Mouse (Mus musculus) kidney, adult 2 months (tissue): ENCODE measurements at regions not wholly inside any gene's neighbourhood (a gene's known extent, or its start where the extent isn't known, plus 50 kb on each side); places are given as distances from the start of the nearest gene placed in this dataset.

ENCODE experiments used
- DNase-seq: peaks from one replicate; pipeline ENCODE4 v3.0.0; 2021
- H3K27ac ChIP-seq: fragments of 200-500 bp; 2 replicates; pipeline ENCODE4 v1.5.1; 2012; ENCODE audit warnings: low read depth, low read length, control low read depth, inconsistent platforms; ENCODE audit not compliant: insufficient read depth
- H3K27me3 ChIP-seq: fragments of 200-500 bp; replicated peaks from 2 replicates; pipeline ENCODE4 v1.6.1; 2012; ENCODE audit warnings: mild to moderate bottlenecking, moderate library complexity, low read length, inconsistent platforms; ENCODE audit not compliant: control insufficient read depth, insufficient read depth
- H3K36me3 ChIP-seq: fragments of 200-500 bp; 2 replicates; pipeline ENCODE4 v1.6.1; 2012; ENCODE audit warnings: mild to moderate bottlenecking, moderate library complexity, low read length, inconsistent platforms; ENCODE audit not compliant: control insufficient read depth, insufficient read depth
- H3K4me1 ChIP-seq: fragments of 200-500 bp; 2 replicates; pipeline ENCODE4 v1.6.1; 2011; ENCODE audit warnings: low read length; ENCODE audit not compliant: control insufficient read depth, insufficient read depth
- H3K4me3 ChIP-seq: fragments of 200-500 bp; 2 replicates; pipeline ENCODE4 v1.5.1; 2011; ENCODE audit warnings: mild to moderate bottlenecking, low read depth, low read length, control low read depth; ENCODE audit not compliant: insufficient read depth
- CTCF ChIP-seq: fragments of 200-500 bp; conservative IDR thresholded peaks from 2 replicates; pipeline ENCODE4 v1.5.1; 2011; ENCODE audit warnings: low read depth, mild to moderate bottlenecking, control low read depth, low read length, moderate library complexity, mixed read lengths; ENCODE audit not compliant: insufficient read depth, insufficient read length
- POLR2A ChIP-seq: fragments of 200-500 bp; IDR thresholded peaks from one replicate; pipeline ENCODE4 v1.6.1; 2011; ENCODE audit warnings: low read depth, low read length, control low read depth
- WGBS: fragments of 180-500 bp; shearing (Covaris S2); methylation state at CpG from one replicate; pipeline ENCODE4 v1.1.7; 2018; 5-methylcytosine and 5-hydroxymethylcytosine counted together

- Histone ChIP-seq H3K4me3 (no peak overlapping the region), H3K4me1 (no peaks in the 10 kb centered on the region), H3K27ac (no peak overlapping the region), H3K27me3 (no peaks in the 10 kb centered on the region), H3K36me3 (no peaks in the 10 kb centered on the region)
- WGBS: 84% methylated on average over 10 of the region's 10 CpGs
- no peak for DNase-seq
- TF ChIP-seq CTCF: no peak
- TF ChIP-seq POLR2A: no peak
Measured at GRCm38 (mm10) chr2:169088301-169088700, 132.9 kb upstream of the Zfp64 start.

GRCm38 (mm10) chr2:169071267-169071666 lies 115.9 kb upstream of the Zfp64 start:
- DNase-seq: no peak
- Histone ChIP-seq H3K36me3 (no peaks in the 10 kb centered on the region), H3K4me1 (no peaks in the 10 kb centered on the region), H3K27ac (no peak overlapping the region), H3K27me3 (no peaks in the 10 kb centered on the region), H3K4me3 (no peak overlapping the region)
- TF ChIP-seq POLR2A (no peak), CTCF (no peak)

GRCm38 (mm10) chr2:169065166-169065698 lies 109.8 kb upstream of the Zfp64 start:
- no peak overlapping the region for H3K27ac ChIP-seq
- no peak overlapping the region for H3K4me3 ChIP-seq
- no peaks in the 10 kb centered on the region for H3K4me1 ChIP-seq
- no peak for TF ChIP-seq CTCF
- no peaks in the 10 kb centered on the region for H3K27me3 ChIP-seq
- no peak for DNase-seq
- 94% methylated on average over 16 of the region's 16 CpGs for WGBS
- no peaks in the 10 kb centered on the region for H3K36me3 ChIP-seq

DNA sequence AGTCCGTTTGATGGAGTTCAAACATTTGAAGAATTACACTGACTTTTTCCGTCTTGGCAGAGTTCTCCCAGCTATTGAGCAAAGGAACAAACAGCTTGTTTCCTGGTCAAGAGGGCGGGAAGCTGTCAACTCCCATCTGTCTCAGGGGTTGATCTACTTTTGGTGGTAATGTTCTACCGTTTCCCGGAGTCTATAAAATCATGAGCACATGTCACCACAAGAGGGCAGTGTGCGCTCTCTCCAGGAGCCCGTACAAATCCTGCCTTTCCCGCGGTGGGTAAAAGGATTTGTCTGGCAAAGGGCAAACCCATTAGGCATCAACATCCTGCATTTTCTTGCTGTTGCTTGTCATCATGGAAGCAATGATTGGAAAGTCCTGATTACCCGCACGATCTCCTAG lies 106.1 kb upstream of the Zfp64 start:
- H3K4me1 ChIP-seq: no peaks in the 10 kb centered on the region
- DNase-seq: peak; percentile 88
- no peak overlapping the region for H3K4me3 ChIP-seq
- TF ChIP-seq CTCF (peak; percentile 82), POLR2A (no peak)
- 2% methylated on average over 11 of the region's 11 CpGs for WGBS
- no peak overlapping the region for H3K27ac ChIP-seq
- H3K27me3 ChIP-seq: no peaks in the 10 kb centered on the region
- H3K36me3 ChIP-seq: no peaks in the 10 kb centered on the region

GRCm38 (mm10) chr2:169060495-169060894 lies 105.1 kb upstream of the Zfp64 start:
- TF ChIP-seq POLR2A (no peak), CTCF (no peak)
- H3K36me3 ChIP-seq: no peaks in the 10 kb centered on the region
- H3K27me3 ChIP-seq: no peaks in the 10 kb centered on the region
- no peaks in the 10 kb centered on the region for H3K4me1 ChIP-seq
- H3K4me3 ChIP-seq: no peak overlapping the region
- no peak overlapping the region for H3K27ac ChIP-seq
- DNase-seq: peak; percentile 71
- WGBS: 60% methylated on average over 13 of the region's 13 CpGs

GRCm38 (mm10) chr2:169057831-169058230 lies 102.4 kb upstream of the Zfp64 start:
- TF ChIP-seq CTCF: peak; percentile 24; the same call in 1 of the 2 replicates
- no peak for TF ChIP-seq POLR2A
- no peaks in the 10 kb centered on the region for H3K27me3 ChIP-seq
- H3K36me3 ChIP-seq: no peaks in the 10 kb centered on the region
- H3K4me3 ChIP-seq: no peak overlapping the region
- no peaks in the 10 kb centered on the region for H3K4me1 ChIP-seq
- H3K27ac ChIP-seq: no peak overlapping the region
- DNase-seq: peak; percentile 4
- WGBS: 83% methylated on average over 5 of the region's 5 CpGs

DNA sequence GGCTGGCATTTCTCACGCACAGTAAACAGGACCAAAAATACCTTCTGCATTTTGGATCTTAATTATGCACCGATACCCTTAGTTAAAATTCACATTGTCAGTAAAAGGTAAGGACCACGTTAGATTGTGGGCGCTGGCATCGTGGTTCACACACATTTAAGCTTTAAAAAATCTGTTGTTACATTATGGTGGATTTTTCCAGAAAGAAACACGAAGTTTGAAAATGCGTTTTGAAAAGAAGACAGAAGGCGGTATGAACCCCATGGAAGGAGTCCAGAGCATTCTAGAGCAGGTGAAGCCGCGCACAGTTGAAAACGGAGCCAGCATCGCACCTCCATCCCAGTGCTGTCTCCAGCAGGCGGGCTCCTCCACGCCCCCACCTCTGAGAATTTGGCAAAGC lies 94.6 kb upstream of the Zfp64 start:
- Histone ChIP-seq H3K27me3 (no peaks in the 10 kb centered on the region), H3K4me3 (no peak overlapping the region), H3K4me1 (no peaks in the 10 kb centered on the region), H3K36me3 (no peaks in the 10 kb centered on the region), H3K27ac (no peak overlapping the region)
- TF ChIP-seq CTCF: no peak
- no peak for TF ChIP-seq POLR2A
- 84% methylated on average over 14 of the region's 14 CpGs for WGBS
- no peak for DNase-seq

DNA sequence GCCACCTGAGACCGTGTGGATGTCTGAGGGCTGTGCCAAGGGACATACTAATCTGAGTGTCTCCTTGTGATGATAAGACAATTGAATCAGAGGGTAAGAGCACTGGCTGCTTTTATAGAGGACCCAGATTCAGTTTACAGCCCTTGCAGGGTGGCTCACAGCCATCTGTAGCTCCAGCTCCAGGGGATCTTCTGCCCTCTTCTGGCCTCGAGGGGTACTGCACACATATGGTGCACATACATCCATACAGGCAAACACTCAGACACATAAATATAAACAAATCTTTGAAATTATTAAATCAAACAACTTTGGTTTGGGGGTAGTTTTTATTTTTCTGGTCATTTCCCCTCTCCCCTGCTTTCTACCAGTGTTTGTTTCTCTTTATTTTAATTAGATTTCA lies 86.4 kb upstream of the Zfp64 start:
- Histone ChIP-seq H3K27ac (no peak overlapping the region), H3K4me3 (no peak overlapping the region), H3K36me3 (no peaks in the 10 kb centered on the region), H3K4me1 (no peaks in the 10 kb centered on the region), H3K27me3 (no peaks in the 10 kb centered on the region)
- no peak for DNase-seq
- 79% methylated on average over 2 of the region's 2 CpGs for WGBS
- TF ChIP-seq CTCF: no peak
- no peak for TF ChIP-seq POLR2A
